Mouse (Mus musculus) lung, embryonic 15.5 days (tissue): ENCODE results near the gene Tprgl. TPM values are rescaled to one million over a fixed set of nuclear protein-coding genes. Genes with fewer than 3 reads are reported as not detected.
A peak's percentile ranks its signal among the peaks of the same experiment; 100 is the strongest.

Experiments
- ATAC-seq: fragments of 200-750 bp; cut with Nextera tagmentation; 2 replicates; pipeline ENCODE4 v1.8.0; 2017; ENCODE audit warnings: moderate number of reproducible peaks, borderline replicate concordance; ENCODE audit not compliant: low FRiP score, low TSS enrichment; ENCODE audit errors: extremely low read depth
- H3K27ac ChIP-seq: fragments of 300-500 bp; sonication (generic); 2 replicates; pipeline ENCODE4 v1.5.1; 2015; ENCODE audit warnings: moderate library complexity, mild to moderate bottlenecking, inconsistent platforms
- H3K27me3 ChIP-seq: fragments of 300-500 bp; sonication (generic); 2 replicates; pipeline ENCODE4 v1.6.1; 2015; ENCODE audit warnings: inconsistent platforms
- H3K36me3 ChIP-seq: fragments of 300-500 bp; sonication (generic); 2 replicates; pipeline ENCODE4 v1.6.1; 2015; ENCODE audit warnings: inconsistent platforms
- H3K4me1 ChIP-seq: fragments of 300-500 bp; sonication (generic); 2 replicates; pipeline ENCODE4 v1.6.1; 2015; ENCODE audit warnings: inconsistent platforms
- H3K4me2 ChIP-seq: fragments of 300-500 bp; sonication (generic); 2 replicates; pipeline ENCODE4 v1.6.1; 2015; ENCODE audit warnings: inconsistent platforms, mild to moderate bottlenecking, moderate library complexity
- H3K4me3 ChIP-seq: fragments of 300-500 bp; sonication (generic); 2 replicates; pipeline ENCODE4 v1.5.1; 2015; ENCODE audit warnings: mild to moderate bottlenecking, inconsistent platforms
- H3K9ac ChIP-seq: fragments of 300-500 bp; sonication (generic); 2 replicates; pipeline ENCODE4 v1.6.1; 2015; ENCODE audit warnings: inconsistent platforms
- H3K9me3 ChIP-seq: fragments of 300-500 bp; sonication (generic); 2 replicates; pipeline ENCODE4 v1.6.1; 2016; ENCODE audit warnings: inconsistent platforms
- WGBS: fragments of 180-500 bp; shearing (Covaris S2); methylation state at CpG from one replicate; pipeline ENCODE4 v1.1.7; 2015; 5-methylcytosine and 5-hydroxymethylcytosine counted together
- polyA plus RNA-seq: library from polyadenylated mRNA; unstranded; fragments of >200 nt; fragmentation: Nextera tagmentation; extraction: Ambion mirVana; gene quantifications from 2 replicates; pipeline ENCODE4 v1.2.1, GENCODE M21; 2015

The Tprgl gene
- polyA plus RNA-seq, 1 experiment from 2014 or later, result 143 TPM

DNA sequence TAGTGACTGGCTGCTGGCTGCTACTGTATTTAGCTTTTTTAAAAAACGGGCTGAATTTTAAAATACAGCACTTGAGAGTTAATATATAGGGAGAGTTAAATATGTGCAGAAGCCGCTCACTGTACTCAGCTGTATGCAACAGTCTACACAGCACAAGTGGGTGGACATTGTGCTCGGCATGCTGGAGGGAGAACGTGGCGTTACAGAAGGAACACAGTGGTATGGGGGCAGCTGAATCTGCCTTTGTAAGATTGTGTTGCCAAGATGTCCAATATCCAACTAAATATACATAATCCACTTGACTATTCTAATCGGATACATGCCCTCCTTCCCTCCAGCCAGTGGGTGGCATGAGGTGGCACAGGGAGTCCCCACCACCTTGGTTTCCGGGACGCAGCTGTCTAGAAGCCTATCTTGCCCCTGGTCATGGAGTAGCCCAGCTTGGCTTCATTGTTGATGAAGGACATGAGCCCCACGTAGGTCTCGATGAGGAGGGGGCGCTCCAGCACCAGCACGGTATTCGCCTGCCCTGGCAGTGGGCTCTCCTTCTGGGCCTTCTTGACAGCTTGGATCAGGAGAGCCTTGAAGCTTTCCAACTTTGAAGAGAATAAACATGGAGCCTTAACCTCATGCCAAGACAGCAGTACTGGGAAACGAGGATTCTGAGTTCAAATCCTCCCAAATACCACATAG lies 2.4 kb downstream of the Tprgl start:
- H3K27me3 ChIP-seq, result no peaks in the 10 kb centered on the region
- peaks cover 42% of the 10 kb centered on the region for H3K36me3 ChIP-seq
- H3K4me1 ChIP-seq, result peaks cover 18% of the 10 kb centered on the region
- no peak for ATAC-seq
- H3K9me3 ChIP-seq, result no peaks in the 10 kb centered on the region
- no peak overlapping the region for H3K4me3 ChIP-seq
- no peak overlapping the region for H3K9ac ChIP-seq
- H3K27ac ChIP-seq, result no peak overlapping the region
- 91% methylated on average over 14 of the region's 14 CpGs for WGBS
- no peak overlapping the region for H3K4me2 ChIP-seq

- no peak overlapping the region for H3K4me3 ChIP-seq
- H3K9me3 ChIP-seq, result no peaks in the 10 kb centered on the region
- H3K9ac ChIP-seq, result no peak overlapping the region
- no peak overlapping the region for H3K27ac ChIP-seq
- peaks cover 55% of the 10 kb centered on the region for H3K36me3 ChIP-seq
- ATAC-seq, result no peak
- H3K4me2 ChIP-seq, result no peak overlapping the region
- peaks cover 13% of the 10 kb centered on the region for H3K4me1 ChIP-seq
- no peaks in the 10 kb centered on the region for H3K27me3 ChIP-seq
- WGBS, result 84% methylated on average over 7 of the region's 7 CpGs
Observed at GRCm38 (mm10) chr4:154156050-154156449, 4.4 kb downstream of the Tprgl start.

DNA sequence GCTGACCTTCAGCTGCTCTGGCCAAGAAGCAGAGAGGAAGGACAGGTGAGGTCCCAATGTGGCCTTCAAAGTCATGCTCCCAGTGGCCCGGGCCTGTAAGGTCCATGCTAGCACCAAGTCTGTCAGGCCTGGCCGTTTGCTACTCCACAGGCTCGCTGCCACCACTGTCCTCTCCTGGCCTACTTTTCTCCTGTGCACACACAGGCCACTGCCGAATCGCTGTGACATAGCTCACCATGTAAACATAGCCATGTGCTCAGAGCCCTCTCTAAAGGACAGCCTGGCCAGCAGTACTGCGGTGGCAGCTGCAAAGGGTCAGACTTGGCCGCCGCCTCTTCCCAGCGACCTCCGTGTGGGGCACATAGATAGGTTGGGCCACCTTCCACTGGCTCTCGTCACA lies 6.4 kb downstream of the Tprgl start:
- Histone ChIP-seq H3K9me3 (no peaks in the 10 kb centered on the region), H3K4me3 (no peak overlapping the region), H3K27ac (no peak overlapping the region), H3K36me3 (peaks cover 63% of the 10 kb centered on the region), H3K9ac (no peak overlapping the region), H3K4me1 (peaks cover 4% of the 10 kb centered on the region), H3K27me3 (no peaks in the 10 kb centered on the region), H3K4me2 (no peak overlapping the region)
- no peak for ATAC-seq
- WGBS, result 65% methylated on average over 11 of the region's 11 CpGs

GRCm38 (mm10) chr4:154146342-154146741 lies 14.1 kb downstream of the Tprgl start:
- Histone ChIP-seq H3K9me3 (no peaks in the 10 kb centered on the region), H3K27me3 (peaks cover 7% of the 10 kb centered on the region), H3K36me3 (peaks cover 17% of the 10 kb centered on the region; the same call in 1 of the 2 replicates), H3K4me1 (peaks cover 16% of the 10 kb centered on the region), H3K27ac (no peak overlapping the region), H3K9ac (no peak overlapping the region), H3K4me3 (no peak overlapping the region), H3K4me2 (no peak overlapping the region)
- WGBS, result 71% methylated on average over 10 of the region's 10 CpGs
- ATAC-seq, result no peak

GRCm38 (mm10) chr4:154144712-154145111 lies 15.8 kb downstream of the Tprgl start:
- Histone ChIP-seq H3K9ac (no peak overlapping the region), H3K4me2 (no peak overlapping the region), H3K4me3 (no peak overlapping the region), H3K27ac (no peak overlapping the region), H3K27me3 (peaks cover 23% of the 10 kb centered on the region), H3K9me3 (no peaks in the 10 kb centered on the region), H3K36me3 (peaks cover 8% of the 10 kb centered on the region; the same call in 1 of the 2 replicates), H3K4me1 (peaks cover 32% of the 10 kb centered on the region)
- no peak for ATAC-seq
- 71% methylated on average over 3 of the region's 3 CpGs for WGBS

- peak within 1 kb of the TSS; percentile 92 for H3K27ac ChIP-seq
- no peaks in the 10 kb centered on the region for H3K9me3 ChIP-seq
- peak within 1 kb of the TSS; percentile 85 for H3K4me3 ChIP-seq
- peak within 1 kb of the TSS; percentile 94 for H3K4me2 ChIP-seq
- WGBS, result 2% methylated on average over 49 of the region's 49 CpGs
- peak; percentile 92 for ATAC-seq
- 0 out of 2 replicates have a peak, but pooled peaks cover 2% of the 10 kb centered on the region for H3K36me3 ChIP-seq
- H3K9ac ChIP-seq, result peak within 1 kb of the TSS; percentile 75
- H3K4me1 ChIP-seq, result peaks cover 36% of the 10 kb centered on the region
- peaks cover 46% of the 10 kb centered on the region for H3K27me3 ChIP-seq
Observed at GRCm38 (mm10) chr4:154142211-154143040, 18.0 kb downstream of the Tprgl start, which contains the start of gene Wrap73. TSS of gene Wrap73 (plus strand) at chr4:154142372.

GRCm38 (mm10) chr4:154141009-154141867 lies 19.2 kb downstream of the Tprgl start:
- H3K36me3 ChIP-seq, result 0 out of 2 replicates have a peak, but pooled peaks cover under 1% of the 10 kb centered on the region
- peak overlapping the region; percentile 85 for H3K4me3 ChIP-seq
- WGBS, result 2% methylated on average over 42 of the region's 42 CpGs
- no peak overlapping the region for H3K27ac ChIP-seq
- H3K4me2 ChIP-seq, result peak overlapping the region; percentile 94
- ATAC-seq, result no peak
- peaks cover 36% of the 10 kb centered on the region for H3K4me1 ChIP-seq
- H3K9me3 ChIP-seq, result no peaks in the 10 kb centered on the region
- no peak overlapping the region for H3K9ac ChIP-seq
- peaks cover 57% of the 10 kb centered on the region for H3K27me3 ChIP-seq

DNA sequence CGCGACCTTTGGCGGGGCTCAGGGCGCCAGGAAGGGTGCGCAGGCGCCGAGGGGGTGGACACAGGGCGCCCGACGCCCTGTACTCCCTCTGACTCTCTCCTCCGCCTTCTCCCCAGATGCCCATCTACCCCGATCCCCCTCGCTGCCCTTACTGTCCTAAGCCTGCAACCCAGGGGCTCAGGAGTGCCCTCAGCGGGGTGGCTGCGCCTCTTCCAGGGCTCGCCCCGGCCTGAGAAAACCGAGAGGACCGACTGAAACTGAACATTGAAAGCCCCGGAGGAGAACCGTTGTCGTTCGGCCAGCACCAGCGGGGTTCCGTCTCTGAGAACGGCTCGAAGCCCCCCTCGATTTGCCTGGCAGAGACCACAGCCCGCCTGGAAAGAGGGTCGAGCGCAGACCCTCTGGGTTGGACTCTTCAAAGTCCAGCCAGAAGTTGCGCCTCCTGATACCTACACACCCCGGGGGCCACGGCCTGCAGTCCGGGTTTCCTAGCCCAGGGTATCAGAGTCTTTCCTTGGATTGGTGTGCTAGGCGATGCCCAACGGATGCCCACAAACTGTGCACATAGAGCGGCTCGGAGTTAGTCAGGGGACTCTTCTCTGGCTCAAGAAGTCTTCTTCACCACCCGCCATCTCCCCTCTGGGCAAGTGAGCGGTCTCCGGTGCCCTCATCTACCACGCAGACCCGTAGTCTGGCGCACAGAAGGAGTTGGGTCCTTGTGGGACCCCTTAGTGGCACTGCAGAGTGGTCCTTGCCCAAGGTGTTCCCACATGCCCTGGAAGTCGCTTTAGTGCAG lies 20.1 kb downstream of the Tprgl start:
- Histone ChIP-seq H3K27ac (no peak overlapping the region), H3K4me1 (peaks cover 36% of the 10 kb centered on the region), H3K4me2 (peak overlapping the region; percentile 94), H3K9me3 (no peaks in the 10 kb centered on the region), H3K4me3 (peak overlapping the region; percentile 46), H3K36me3 (no peaks in the 10 kb centered on the region), H3K9ac (peak overlapping the region; percentile 31; the same call in 1 of the 2 replicates), H3K27me3 (peaks cover 63% of the 10 kb centered on the region)
- 2% methylated on average over 40 of the region's 46 CpGs for WGBS
- no peak for ATAC-seq

DNA sequence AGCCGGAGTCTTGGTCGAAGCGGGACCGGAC lies 20.5 kb downstream of the Tprgl start, which contains the start of gene Trp73:
Gene Trp73, minus strand, starts transcription at position 27 of the 31 bp plus-strand sequence.
- H3K36me3 ChIP-seq, result no peaks in the 10 kb centered on the region
- no peaks in the 10 kb centered on the region for H3K9me3 ChIP-seq
- WGBS, result 0% methylated on average over 4 of the region's 4 CpGs
- peak within 1 kb of the TSS; percentile 46 for H3K4me3 ChIP-seq
- H3K27me3 ChIP-seq, result peaks cover 66% of the 10 kb centered on the region
- peak within 1 kb of the TSS; percentile 31 for H3K9ac ChIP-seq
- no peak for ATAC-seq
- H3K27ac ChIP-seq, result no peak within 1 kb of the TSS
- peak within 1 kb of the TSS; percentile 94 for H3K4me2 ChIP-seq
- H3K4me1 ChIP-seq, result peaks cover 36% of the 10 kb centered on the region

GRCm38 (mm10) chr4:154139671-154140181 lies 20.7 kb downstream of the Tprgl start:
- Histone ChIP-seq H3K9me3 (no peaks in the 10 kb centered on the region), H3K36me3 (no peaks in the 10 kb centered on the region), H3K4me2 (peak overlapping the region; percentile 94), H3K4me3 (peak overlapping the region; percentile 46), H3K27ac (no peak overlapping the region), H3K27me3 (peaks cover 69% of the 10 kb centered on the region), H3K4me1 (peaks cover 36% of the 10 kb centered on the region), H3K9ac (peak overlapping the region; percentile 31)
- under 1% methylated on average over 58 of the region's 59 CpGs for WGBS
- ATAC-seq, result no peak

GRCm38 (mm10) chr4:154137139-154137538 lies 23.3 kb downstream of the Tprgl start:
- no peak for ATAC-seq
- no peak overlapping the region for H3K4me2 ChIP-seq
- no peaks in the 10 kb centered on the region for H3K36me3 ChIP-seq
- no peak overlapping the region for H3K9ac ChIP-seq
- H3K4me1 ChIP-seq, result peaks cover 28% of the 10 kb centered on the region
- H3K9me3 ChIP-seq, result no peaks in the 10 kb centered on the region
- H3K27me3 ChIP-seq, result peaks cover 75% of the 10 kb centered on the region
- H3K4me3 ChIP-seq, result no peak overlapping the region
- 55% methylated on average over 5 of the region's 5 CpGs for WGBS
- H3K27ac ChIP-seq, result no peak overlapping the region
